Mouse (Mus musculus) brain, embryonic 14.5 days (tissue): ENCODE results near the gene Apoc1.

Experiments used
- CTCF ChIP-seq: fragments of 200-500 bp; IDR thresholded peaks from 2 replicates; pipeline ENCODE4 v1.5.1; 2012; ENCODE audit warnings: inconsistent platforms, mild to moderate bottlenecking, moderate library complexity, borderline replicate concordance; ENCODE audit not compliant: insufficient read depth, insufficient read length; ENCODE audit errors: extremely low read depth
- POLR2A ChIP-seq: fragments of 200-500 bp; IDR thresholded peaks from 2 replicates; pipeline ENCODE4 v1.6.1; 2012; ENCODE audit warnings: mild to moderate bottlenecking, inconsistent platforms, borderline replicate concordance; ENCODE audit not compliant: poor library complexity, insufficient read depth, insufficient read length, severe bottlenecking; ENCODE audit errors: extremely low read depth

GRCm38 (mm10) chr7:19717346-19717745, 24.9 kb upstream of the Apoc1 start:
- no peak for TF ChIP-seq CTCF
- no peak for TF ChIP-seq POLR2A
